Mouse (Mus musculus) forebrain, postnatal 0 days (tissue): ENCODE measurements around the gene Ago3. TPM values are rescaled to one million over a fixed set of nuclear protein-coding genes. Genes with fewer than 3 reads are reported as not detected.
A peak's percentile ranks its signal among the peaks of the same experiment; 100 is the strongest.

Source experiments
- ATAC-seq: fragments of 200-750 bp; cut with Nextera tagmentation; 2 replicates; pipeline ENCODE4 v1.8.0; 2017; ENCODE audit warnings: mild to moderate bottlenecking, moderate library complexity
- DNase-seq: peaks from one replicate; pipeline ENCODE4 v3.0.0-alpha.2; 2015
- H3K27ac ChIP-seq: fragments of 300-500 bp; sonication (generic); 2 replicates; pipeline ENCODE4 v1.5.1; 2014; ENCODE audit warnings: low read depth, mild to moderate bottlenecking, antibody characterized with exemption, low read length, moderate library complexity, mixed read lengths
- H3K27me3 ChIP-seq: fragments of 300-500 bp; sonication (generic); 2 replicates; pipeline ENCODE4 v1.6.1; 2014; ENCODE audit warnings: mild to moderate bottlenecking, low read length, mixed read lengths; ENCODE audit not compliant: insufficient read depth
- H3K36me3 ChIP-seq: fragments of 300-500 bp; sonication (generic); 2 replicates; pipeline ENCODE4 v1.6.1; 2014; ENCODE audit warnings: mild to moderate bottlenecking, moderate library complexity; ENCODE audit not compliant: insufficient read depth
- H3K4me1 ChIP-seq: fragments of 300-500 bp; sonication (generic); 2 replicates; pipeline ENCODE4 v1.6.1; 2014; ENCODE audit warnings: antibody characterized with exemption; ENCODE audit not compliant: insufficient read depth
- H3K4me2 ChIP-seq: fragments of 300-500 bp; sonication (generic); 2 replicates; pipeline ENCODE4 v1.6.1; 2014; ENCODE audit warnings: low read depth, mild to moderate bottlenecking, moderate library complexity
- H3K4me3 ChIP-seq: fragments of 300-500 bp; sonication (generic); 2 replicates; pipeline ENCODE4 v1.5.1; 2014; ENCODE audit warnings: low read depth, low read length, mixed read lengths
- H3K9ac ChIP-seq: fragments of 300-500 bp; sonication (generic); 2 replicates; pipeline ENCODE4 v1.6.1; 2014; ENCODE audit warnings: mild to moderate bottlenecking
- H3K9me3 ChIP-seq: fragments of 300-500 bp; sonication (generic); 2 replicates; pipeline ENCODE4 v1.6.1; 2016; ENCODE audit warnings: low read length
- CTCF ChIP-seq: sonication (generic); IDR thresholded peaks from 2 replicates; pipeline ENCODE4 v1.5.1; 2016; ENCODE audit warnings: antibody characterized with exemption, control low read depth, low read depth
- WGBS: fragments of 180-500 bp; shearing (Covaris S2); extraction: QIAGEN DNeasy Blood & Tissue Kit; methylation state at CpG from one replicate; pipeline ENCODE4 v1.1.7; 2014; 5-methylcytosine and 5-hydroxymethylcytosine counted together
- polyA plus RNA-seq: library from polyadenylated mRNA; unstranded; fragments of >200 nt; fragmentation: Nextera tagmentation; extraction: Ambion mirVana; gene quantifications from 2 replicates; pipeline ENCODE4 v1.2.1, GENCODE M21; 2015
- total RNA-seq: library from RNA; depleted of rRNA; stranded (reverse); fragments of >200 nt; gene quantifications from 2 replicates; pipeline ENCODE4 v1.2.3, GENCODE M21; 2014

Gene Ago3
- total and polyA plus RNA-seq, 2 experiments from 2014 or later, result 11.4 to 13.2 TPM

DNA sequence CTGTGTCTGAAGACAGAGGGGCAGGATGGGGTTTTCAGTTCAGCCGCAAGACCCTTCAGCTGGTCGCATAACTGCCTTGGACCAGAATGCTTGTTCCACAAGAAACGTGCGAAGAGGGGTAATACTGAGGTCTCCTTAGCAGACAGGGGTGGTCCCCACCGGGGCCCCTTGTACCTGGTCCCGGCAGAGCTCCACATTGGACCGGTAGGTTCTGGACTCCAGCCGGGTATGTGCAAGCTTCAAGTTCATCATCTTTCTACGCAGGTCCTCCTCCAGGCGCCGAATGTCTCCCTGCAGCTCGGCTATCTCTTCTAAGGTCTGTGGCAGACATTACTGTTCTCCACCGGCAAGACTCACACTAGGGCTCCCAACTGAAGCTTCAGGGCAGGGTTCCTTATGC is 106.7 kb downstream of the Ago3 start:
- WGBS, result 96% methylated on average over 13 of the region's 13 CpGs
- H3K4me2 ChIP-seq, result no peak overlapping the region
- H3K9ac ChIP-seq, result no peak overlapping the region
- no peak for TF ChIP-seq CTCF
- ATAC-seq (no peak), DNase-seq (no peak)
- H3K4me1 ChIP-seq, result peaks cover 8% of the 10 kb centered on the region
- peaks cover 11% of the 10 kb centered on the region for H3K36me3 ChIP-seq
- no peak overlapping the region for H3K27ac ChIP-seq
- H3K9me3 ChIP-seq, result no peaks in the 10 kb centered on the region
- no peak overlapping the region for H3K4me3 ChIP-seq
- H3K27me3 ChIP-seq, result no peaks in the 10 kb centered on the region

DNA sequence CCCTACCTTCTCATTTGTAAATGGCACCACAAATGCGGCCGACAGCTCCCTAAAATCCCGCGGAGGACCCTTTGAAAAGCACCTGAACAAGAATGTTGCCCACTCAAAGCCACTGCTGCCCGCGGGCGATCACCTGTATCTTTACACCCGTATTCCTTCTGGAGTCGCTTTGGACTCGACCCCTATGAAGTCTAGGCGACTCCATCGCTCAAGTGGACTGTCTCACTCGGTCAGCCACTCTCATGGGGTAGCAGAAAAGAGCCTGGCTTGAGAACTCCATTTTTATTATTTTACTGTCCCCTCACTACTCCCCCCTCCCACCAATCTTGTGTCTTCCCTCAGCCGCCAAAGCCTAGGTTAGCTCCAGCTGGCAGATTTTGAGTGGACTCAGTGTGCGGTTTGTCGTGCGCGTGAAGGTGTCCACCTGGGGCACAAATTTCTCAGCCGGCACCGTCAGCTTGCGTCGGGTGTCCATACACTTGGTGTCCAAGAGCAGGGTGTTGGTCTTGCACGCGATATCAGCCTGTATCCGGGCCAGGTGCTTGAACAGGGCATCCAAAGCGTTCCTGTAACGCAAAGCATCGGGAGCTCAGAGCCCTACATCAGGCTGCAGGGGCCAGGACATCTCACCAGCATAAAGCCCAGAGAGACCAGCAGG is 107.4 kb downstream of the Ago3 start:
- H3K4me1 ChIP-seq, result peaks cover 8% of the 10 kb centered on the region
- no peak for TF ChIP-seq CTCF
- DNase-seq (no peak), ATAC-seq (no peak)
- peaks cover 18% of the 10 kb centered on the region for H3K36me3 ChIP-seq
- H3K9ac ChIP-seq, result peak overlapping the region; percentile 25; the same call in 1 of the 2 replicates
- peak overlapping the region; percentile 83 for H3K4me3 ChIP-seq
- H3K9me3 ChIP-seq, result no peaks in the 10 kb centered on the region
- no peak overlapping the region for H3K27ac ChIP-seq
- H3K4me2 ChIP-seq, result peak overlapping the region; percentile 47
- no peaks in the 10 kb centered on the region for H3K27me3 ChIP-seq
- WGBS, result 58% methylated on average over 28 of the region's 28 CpGs

DNA sequence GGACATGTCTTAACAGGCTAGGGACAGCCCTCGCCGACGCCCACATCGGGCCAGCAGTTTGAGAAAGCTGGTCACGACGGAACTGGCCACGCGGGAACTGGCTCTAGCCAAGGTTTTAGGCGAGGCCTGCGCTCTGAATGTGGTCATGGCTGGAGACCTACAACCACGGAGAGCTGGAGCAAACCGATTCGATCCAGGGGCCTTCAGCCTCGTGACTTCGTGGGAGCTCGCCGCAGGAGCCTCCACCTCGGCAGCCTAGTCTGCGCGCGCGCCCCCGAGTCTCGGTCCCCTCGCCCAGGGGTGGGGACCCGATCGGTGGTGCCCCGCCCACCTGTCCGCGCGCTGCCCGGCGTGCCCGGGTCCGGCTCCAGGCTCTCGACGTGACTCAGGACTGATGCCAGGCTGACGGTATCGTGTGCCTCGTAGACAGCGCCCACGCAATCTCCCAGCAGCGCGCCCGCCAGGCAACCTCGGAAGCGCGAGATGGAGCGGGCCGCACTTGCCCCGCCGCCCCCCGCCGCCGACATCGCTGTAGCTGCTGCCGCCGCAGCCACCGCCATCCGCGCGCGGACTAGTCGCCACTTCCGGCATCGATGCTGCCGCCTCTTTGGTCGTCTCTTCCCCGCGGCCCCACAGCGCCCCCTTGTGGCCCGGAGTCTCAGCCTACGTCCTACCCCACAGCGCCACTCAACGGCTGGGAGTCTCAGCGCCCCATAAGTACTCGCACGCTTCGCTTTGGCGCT is 108.1 kb downstream of the Ago3 start, which contains the start of gene Adprhl2:
TSS of gene Adprhl2 (minus strand) at position 593 of the 743 bp plus-strand sequence.
- 1% methylated on average over 79 of the region's 80 CpGs for WGBS
- TF ChIP-seq CTCF, result peak; percentile 100
- H3K36me3 ChIP-seq, result peaks cover 25% of the 10 kb centered on the region

DNA sequence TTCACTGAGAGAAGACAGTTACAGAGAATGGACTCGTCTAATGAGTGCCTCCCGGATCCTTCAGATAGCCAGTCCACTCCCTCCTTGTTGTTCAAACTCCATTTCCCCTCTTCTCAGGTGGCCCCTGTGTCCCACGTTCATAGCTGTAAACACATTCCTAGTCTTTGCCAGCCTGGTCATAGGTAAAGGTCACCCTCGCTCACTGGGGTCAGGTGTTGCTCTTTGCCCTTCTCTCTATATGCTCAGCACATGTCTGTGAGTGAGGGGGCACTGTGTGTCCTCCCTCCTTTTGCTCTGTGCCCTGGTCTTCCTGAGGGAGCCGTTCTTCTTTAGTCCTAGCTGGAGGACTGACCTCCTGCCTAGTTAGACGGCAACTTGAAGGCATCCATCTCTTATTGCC is 109.5 kb downstream of the Ago3 start:
- 88% methylated on average over 6 of the region's 6 CpGs for WGBS
- no peak overlapping the region for H3K9ac ChIP-seq
- ATAC-seq (no peak), DNase-seq (no peak)
- no peaks in the 10 kb centered on the region for H3K27me3 ChIP-seq
- H3K36me3 ChIP-seq, result peaks cover 35% of the 10 kb centered on the region
- 0 out of 2 replicates have a peak overlapping the region, but pooled peaks have one; percentile 89 for H3K4me2 ChIP-seq
- peaks cover 8% of the 10 kb centered on the region for H3K4me1 ChIP-seq
- TF ChIP-seq CTCF, result no peak
- no peak overlapping the region for H3K4me3 ChIP-seq
- H3K9me3 ChIP-seq, result no peaks in the 10 kb centered on the region
- no peak overlapping the region for H3K27ac ChIP-seq

More for the DNA sequence above, 108.1 kb downstream of the Ago3 start, which contains the start of gene Adprhl2:
- peak within 1 kb of the TSS; percentile 83 for H3K4me3 ChIP-seq
- peak within 1 kb of the TSS; percentile 89 for H3K4me2 ChIP-seq
- H3K9ac ChIP-seq, result peak within 1 kb of the TSS; percentile 87
- no peaks in the 10 kb centered on the region for H3K27me3 ChIP-seq
- H3K4me1 ChIP-seq, result peaks cover 8% of the 10 kb centered on the region
- DNase-seq (peak; percentile 99), ATAC-seq (peak; percentile 95)
- H3K9me3 ChIP-seq, result no peaks in the 10 kb centered on the region
- H3K27ac ChIP-seq, result peak within 1 kb of the TSS; percentile 88

DNA sequence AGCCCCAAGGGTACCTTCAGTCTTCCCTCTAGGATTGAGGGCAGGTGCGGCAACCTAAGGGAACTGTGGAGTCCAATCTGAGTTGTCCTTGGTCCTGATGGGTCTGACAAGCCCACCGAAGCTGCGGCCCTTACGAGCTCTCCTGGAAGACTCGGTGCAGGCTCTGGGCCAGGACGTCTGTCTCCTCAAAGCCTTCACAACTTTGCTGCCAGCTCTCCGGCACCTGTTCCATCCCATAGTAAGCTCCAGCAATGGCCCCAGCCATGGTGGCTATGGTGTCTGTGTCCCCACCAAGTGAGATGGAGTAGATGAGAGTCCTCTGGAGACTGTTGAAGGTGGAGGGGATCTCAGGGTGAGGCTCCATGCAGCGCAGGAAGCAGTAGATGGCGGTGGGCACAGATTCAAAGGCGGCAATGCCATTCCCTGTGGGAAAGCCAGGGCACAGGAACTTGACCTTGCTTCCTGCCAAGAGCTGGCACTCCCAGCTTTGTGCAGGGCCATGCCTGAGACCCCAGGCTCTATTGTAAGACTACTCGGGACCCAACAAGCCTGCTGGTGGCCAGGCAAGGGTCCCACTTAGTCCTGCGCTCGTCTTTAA is 112.8 kb downstream of the Ago3 start:
- Histone ChIP-seq H3K9me3 (no peaks in the 10 kb centered on the region), H3K4me3 (no peak overlapping the region), H3K4me1 (peaks cover 8% of the 10 kb centered on the region), H3K4me2 (no peak overlapping the region), H3K27ac (no peak overlapping the region), H3K27me3 (no peaks in the 10 kb centered on the region), H3K36me3 (peaks cover 35% of the 10 kb centered on the region), H3K9ac (no peak overlapping the region)
- WGBS, result 85% methylated on average over 13 of the region's 13 CpGs
- no peak for ATAC-seq
- TF ChIP-seq CTCF, result no peak
- no peak for DNase-seq

DNA sequence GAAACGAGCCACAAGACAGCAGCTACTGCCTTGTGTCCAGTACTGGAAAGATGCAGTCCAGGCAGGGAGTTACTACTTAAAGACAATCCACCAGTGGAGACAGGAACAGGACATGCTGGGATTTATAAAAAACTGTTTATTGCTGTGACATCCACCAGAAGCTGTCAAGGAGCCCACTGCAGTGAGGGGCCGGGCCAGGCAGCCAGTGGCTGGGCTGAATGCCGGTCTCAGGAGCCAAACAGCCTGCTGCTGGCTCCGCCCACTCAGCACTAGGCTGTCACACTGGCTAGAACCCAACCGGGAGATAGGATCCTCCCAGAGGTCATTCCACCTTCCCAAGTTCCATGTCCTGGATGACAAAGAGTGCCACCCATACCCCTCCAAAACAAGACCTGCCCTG is 113.4 kb downstream of the Ago3 start:
- no peaks in the 10 kb centered on the region for H3K27me3 ChIP-seq
- ATAC-seq (no peak), DNase-seq (no peak)
- peaks cover 35% of the 10 kb centered on the region for H3K36me3 ChIP-seq
- peaks cover 8% of the 10 kb centered on the region for H3K4me1 ChIP-seq
- H3K4me3 ChIP-seq, result no peak overlapping the region
- H3K9me3 ChIP-seq, result no peaks in the 10 kb centered on the region
- H3K27ac ChIP-seq, result no peak overlapping the region
- WGBS, result 46% methylated on average over 5 of the region's 5 CpGs
- H3K9ac ChIP-seq, result no peak overlapping the region
- TF ChIP-seq CTCF, result no peak
- no peak overlapping the region for H3K4me2 ChIP-seq

DNA sequence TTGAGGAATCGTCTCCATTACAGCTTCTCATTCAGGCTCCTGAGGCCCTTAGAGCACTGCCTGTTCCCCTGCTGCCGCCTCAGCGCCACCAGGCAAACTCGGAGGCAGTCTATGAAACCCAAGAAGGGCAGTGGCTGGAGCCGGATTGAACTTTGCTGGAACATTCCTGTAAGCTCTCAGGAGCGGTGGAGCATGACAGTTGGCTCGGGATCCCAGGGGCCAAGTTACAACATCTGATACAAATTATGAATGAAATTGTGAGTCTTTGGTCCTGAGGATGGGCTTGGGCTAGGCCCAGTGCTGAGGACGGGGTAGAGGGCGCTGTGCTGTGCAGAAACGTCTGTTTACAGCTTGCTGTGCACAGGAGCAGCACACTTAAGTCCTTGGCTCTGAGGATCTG is 115.0 kb downstream of the Ago3 start:
- no peak for ATAC-seq
- H3K27ac ChIP-seq, result no peak overlapping the region
- H3K27me3 ChIP-seq, result no peaks in the 10 kb centered on the region
- H3K9me3 ChIP-seq, result no peaks in the 10 kb centered on the region
- H3K9ac ChIP-seq, result no peak overlapping the region
- no peak overlapping the region for H3K4me3 ChIP-seq
- 55% methylated on average over 10 of the region's 10 CpGs for WGBS
- H3K4me1 ChIP-seq, result no peaks in the 10 kb centered on the region
- no peak overlapping the region for H3K4me2 ChIP-seq
- no peak for TF ChIP-seq CTCF
- H3K36me3 ChIP-seq, result peaks cover 35% of the 10 kb centered on the region
- DNase-seq, result no peak
